Mouse (Mus musculus) heart, embryonic 14.5 days (tissue): Measurements from ENCODE around the gene Rbbp7. TPM values are rescaled to one million over a fixed set of nuclear protein-coding genes. Genes with fewer than 3 reads are reported as not detected.

Experiments used
- ATAC-seq: fragments of 200-750 bp; cut with Nextera tagmentation; 2 replicates; pipeline ENCODE4 v1.8.0; 2017; ENCODE audit warnings: low read depth, moderate TSS enrichment; ENCODE audit not compliant: insufficient number of reproducible peaks, insufficient read depth, low FRiP score
- H3K27ac ChIP-seq, 2 experiments: fragments of 200-500 bp in 1 of 2; fragments of 300-500 bp in 1 of 2; sonication (generic) in 1 of 2; replicated peaks in 1 of 2; 2 replicates each; pipeline ENCODE4 v1.5.1; 2012 to 2014; ENCODE audit warnings: low read depth in 2 of 2, low read length in 2 of 2, control low read depth in 1 of 2, mild to moderate bottlenecking in 1 of 2, mixed read lengths in 1 of 2; ENCODE audit not compliant: control insufficient read depth in 1 of 2, insufficient read depth in 1 of 2
- H3K27me3 ChIP-seq: fragments of 300-500 bp; sonication (generic); 2 replicates; pipeline ENCODE4 v1.6.1; 2014; ENCODE audit warnings: mild to moderate bottlenecking, low read length, control low read depth; ENCODE audit not compliant: control insufficient read depth, insufficient read depth
- H3K36me3 ChIP-seq: fragments of 300-500 bp; sonication (generic); 2 replicates; pipeline ENCODE4 v1.6.1; 2014; ENCODE audit warnings: mild to moderate bottlenecking, control low read depth, low read length, mixed read lengths; ENCODE audit not compliant: control insufficient read depth, insufficient read depth
- H3K4me1 ChIP-seq, 2 experiments: fragments of 200-500 bp in 1 of 2; fragments of 300-500 bp in 1 of 2; sonication (generic) in 1 of 2; 2 replicates each; pipeline ENCODE4 v1.6.1; 2012 to 2014; ENCODE audit warnings: low read length in 2 of 2, control low read depth in 1 of 2, mixed read lengths in 1 of 2; ENCODE audit not compliant: control insufficient read depth in 2 of 2, insufficient read depth in 2 of 2
- H3K4me2 ChIP-seq: fragments of 300-500 bp; sonication (generic); 2 replicates; pipeline ENCODE4 v1.6.1; 2014; ENCODE audit warnings: mild to moderate bottlenecking, low read length
- H3K4me3 ChIP-seq, 2 experiments: fragments of 200-500 bp in 1 of 2; fragments of 300-500 bp in 1 of 2; sonication (generic) in 1 of 2; 2 replicates each; pipeline ENCODE4 v1.5.1; 2012 to 2014; ENCODE audit warnings: low read length in 2 of 2, mild to moderate bottlenecking in 2 of 2, control low read depth in 1 of 2, low read depth in 1 of 2, moderate library complexity in 1 of 2; ENCODE audit not compliant: control insufficient read depth in 1 of 2, insufficient read depth in 1 of 2
- H3K9ac ChIP-seq: fragments of 300-500 bp; sonication (generic); 2 replicates; pipeline ENCODE4 v1.6.1; 2014; ENCODE audit warnings: mild to moderate bottlenecking, low read length
- H3K9me3 ChIP-seq: fragments of 300-500 bp; sonication (generic); 2 replicates; pipeline ENCODE4 v1.6.1; 2016; ENCODE audit warnings: low read length, control low read depth; ENCODE audit not compliant: control insufficient read depth
- WGBS: fragments of 180-500 bp; shearing (Covaris S2); extraction: QIAGEN DNeasy Blood & Tissue Kit; methylation state at CpG from one replicate; pipeline ENCODE4 v1.1.7; 2014; 5-methylcytosine and 5-hydroxymethylcytosine counted together
- polyA plus RNA-seq: library from polyadenylated mRNA; unstranded; fragments of >200 nt; fragmentation: Nextera tagmentation; extraction: Ambion mirVana; gene quantifications from 2 replicates; pipeline ENCODE4 v1.2.1, GENCODE M21; 2014

Gene Rbbp7
- polyA plus RNA-seq = 430 and 440 TPM in 2 replicates

DNA sequence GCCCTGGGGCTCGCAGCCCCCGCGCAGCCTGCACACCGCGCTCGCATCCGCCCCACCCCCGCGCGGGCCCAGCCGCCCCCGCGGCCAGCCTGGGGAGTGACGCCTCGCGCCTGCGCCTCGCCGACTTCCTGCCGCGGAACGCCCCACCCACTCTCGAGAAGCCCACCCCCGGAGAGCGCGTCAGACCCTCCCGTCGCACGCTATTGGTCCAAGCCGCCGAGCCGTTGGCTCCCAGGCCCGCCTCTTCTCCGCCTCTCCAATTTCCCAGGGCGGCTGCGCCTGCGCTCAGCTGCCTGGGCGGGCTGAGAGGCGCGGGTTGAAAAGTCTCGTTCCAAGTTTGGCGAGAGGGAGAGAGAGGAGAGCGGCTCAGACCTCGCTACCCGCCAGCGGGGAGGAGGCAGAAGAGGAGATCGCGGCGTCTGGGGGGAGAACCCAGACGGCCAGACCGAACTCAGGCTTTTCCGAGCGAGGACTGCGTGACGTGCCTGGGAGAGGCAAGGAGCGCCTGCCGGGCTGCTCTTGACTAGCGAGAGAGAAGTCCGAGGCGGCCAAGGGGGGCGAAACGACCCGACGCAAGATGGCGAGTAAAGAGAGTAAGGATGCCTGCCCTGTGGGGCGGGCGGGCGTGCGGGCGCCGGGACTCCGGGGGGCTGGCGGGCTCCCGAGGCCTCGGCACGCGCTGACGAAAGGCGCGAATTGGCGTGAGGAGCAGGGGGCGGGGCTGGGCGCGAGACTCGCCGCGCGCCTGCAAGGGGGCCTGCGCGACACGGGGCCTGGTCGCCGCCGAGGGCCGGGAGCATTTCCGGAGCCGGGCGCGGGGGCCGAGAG, at the start of gene Rbbp7:
Gene Rbbp7 (plus strand): TSS at position 288 of the 828 bp plus-strand sequence.
- peak; percentile 96 for ATAC-seq
- Histone ChIP-seq H3K9me3 (no peaks in the 10 kb centered on the region), H3K4me3 (peak within 1 kb of the TSS; percentile 72 to 85), H3K27ac (peak within 1 kb of the TSS; percentile 98 to 99), H3K9ac (peak within 1 kb of the TSS; percentile 91), H3K4me2 (peak within 1 kb of the TSS; percentile 66), H3K4me1 (peaks cover 0 to 8% of the 10 kb centered on the region in 2 experiments; a peak in 2 of 4 replicates), H3K27me3 (no peaks in the 10 kb centered on the region), H3K36me3 (peaks cover 17% of the 10 kb centered on the region)
- 17% methylated on average over 63 of the region's 100 CpGs for WGBS

DNA sequence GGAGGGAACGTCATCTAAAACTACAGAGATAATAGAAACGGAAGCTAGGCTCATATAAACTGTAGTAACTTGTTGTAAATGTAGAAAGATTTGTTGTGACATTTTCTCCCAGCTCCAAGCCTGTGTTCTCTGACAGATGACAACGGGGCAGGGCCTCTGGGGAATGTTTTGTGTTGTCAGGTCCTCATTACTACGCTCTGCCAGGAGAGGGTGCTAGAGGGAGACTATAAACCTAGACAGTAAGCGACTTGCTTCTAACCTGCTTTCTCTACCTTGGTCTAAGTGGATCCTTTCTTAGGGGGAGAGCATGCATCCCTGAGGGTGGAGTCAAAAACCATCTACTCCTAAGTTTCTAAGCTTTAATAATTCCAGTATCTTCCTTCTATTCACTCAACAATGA, 42.4 kb upstream of the Rbbp7 start:
- no peak for ATAC-seq
- Histone ChIP-seq H3K27me3 (no peaks in the 10 kb centered on the region), H3K9ac (no peak overlapping the region), H3K36me3 (no peaks in the 10 kb centered on the region), H3K4me2 (no peak overlapping the region), H3K9me3 (no peaks in the 10 kb centered on the region), H3K27ac (no peak overlapping the region), H3K4me1 (no peaks in the 10 kb centered on the region), H3K4me3 (no peak overlapping the region)
- WGBS = 32% methylated on average over 5 of the region's 5 CpGs

DNA sequence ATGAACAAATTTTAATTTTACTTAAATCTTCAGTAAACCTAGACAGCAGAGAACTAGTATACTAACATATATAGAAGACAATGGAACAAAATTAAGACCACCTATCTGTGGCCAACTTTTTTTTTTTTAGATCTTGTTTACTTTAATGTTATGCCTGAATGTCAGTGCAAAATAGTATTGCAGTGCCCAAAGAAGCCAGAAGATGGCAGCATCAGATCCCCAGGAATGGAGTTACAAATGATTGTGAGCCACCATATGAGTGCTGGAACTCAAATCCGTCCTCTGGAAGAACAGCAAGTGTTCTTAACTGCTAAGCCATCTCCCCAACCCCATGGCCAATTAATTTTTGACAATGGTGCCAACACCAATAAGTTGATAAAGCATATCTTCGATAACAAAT, 40.6 kb upstream of the Rbbp7 start:
- WGBS = 44% methylated on average over 2 of the region's 2 CpGs
- H3K27ac ChIP-seq = no peak overlapping the region

DNA sequence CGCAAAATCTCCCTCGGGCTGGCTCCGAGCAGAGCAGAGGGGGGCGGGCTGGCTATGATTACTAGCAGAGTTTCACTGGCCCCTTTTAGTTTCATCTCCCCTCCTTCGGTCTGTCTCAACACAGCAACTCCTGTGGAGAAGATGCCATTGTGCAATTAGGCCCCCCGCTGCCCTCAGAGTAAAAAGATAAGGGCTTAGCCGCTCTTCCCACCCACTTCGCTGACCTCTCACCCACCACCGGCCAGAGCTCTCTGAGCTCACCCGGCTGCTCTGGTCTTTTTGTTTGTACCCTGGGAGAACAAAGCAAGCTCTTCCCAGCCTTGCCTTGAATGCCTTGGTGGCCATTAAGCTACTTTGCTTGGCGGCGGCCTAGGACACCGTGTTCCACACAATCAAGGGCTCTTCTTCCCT, 32.8 kb upstream of the Rbbp7 start:
- H3K9ac ChIP-seq = no peak overlapping the region
- H3K4me1 ChIP-seq = peaks cover 0 to 4% of the 10 kb centered on the region in 2 experiments; a peak in 1 of 4 replicates
- no peaks in the 10 kb centered on the region for H3K27me3 ChIP-seq
- H3K27ac ChIP-seq = no peak overlapping the region
- H3K36me3 ChIP-seq = no peaks in the 10 kb centered on the region
- H3K4me3 ChIP-seq = no peak overlapping the region
- peak overlapping the region; percentile 48 for H3K4me2 ChIP-seq
- H3K9me3 ChIP-seq = no peaks in the 10 kb centered on the region
- no peak for ATAC-seq
- 23% methylated on average over 13 of the region's 13 CpGs for WGBS

More for the DNA sequence above, 40.6 kb upstream of the Rbbp7 start:
- ATAC-seq = no peak
- H3K27me3 ChIP-seq = no peaks in the 10 kb centered on the region
- no peaks in the 10 kb centered on the region for H3K36me3 ChIP-seq
- no peak overlapping the region for H3K9ac ChIP-seq
- H3K4me1 ChIP-seq = no peaks in the 10 kb centered on the region
- no peak overlapping the region for H3K4me3 ChIP-seq
- no peak overlapping the region for H3K4me2 ChIP-seq
- no peaks in the 10 kb centered on the region for H3K9me3 ChIP-seq

DNA sequence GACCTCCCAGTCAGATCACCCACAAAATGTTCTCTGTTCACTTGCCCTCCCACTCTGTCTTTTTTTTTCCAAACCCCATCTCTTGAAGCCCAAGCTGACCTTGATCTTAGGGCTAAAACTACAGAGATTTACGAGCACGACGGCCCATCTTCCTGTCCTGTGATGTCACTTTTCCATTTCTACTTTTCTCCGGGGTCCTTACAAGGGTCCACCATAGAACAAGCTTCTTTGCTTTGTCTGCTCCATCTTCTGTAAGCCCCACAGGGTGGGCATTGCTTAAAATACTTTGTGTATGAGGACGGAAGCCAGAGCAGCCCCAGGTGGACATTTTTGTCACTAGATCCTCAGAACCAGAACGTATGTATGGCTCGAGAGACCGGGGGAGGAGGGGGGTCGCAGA, 32.4 kb upstream of the Rbbp7 start:
- Histone ChIP-seq H3K4me1 (peaks cover 0 to 4% of the 10 kb centered on the region in 2 experiments; a peak in 1 of 4 replicates), H3K27ac (no peak overlapping the region), H3K9ac (no peak overlapping the region), H3K4me2 (peak overlapping the region; percentile 48; the same call in 1 of the 2 replicates), H3K36me3 (no peaks in the 10 kb centered on the region), H3K27me3 (no peaks in the 10 kb centered on the region), H3K4me3 (no peak overlapping the region), H3K9me3 (no peaks in the 10 kb centered on the region)
- no peak for ATAC-seq
- 44% methylated on average over 9 of the region's 9 CpGs for WGBS

DNA sequence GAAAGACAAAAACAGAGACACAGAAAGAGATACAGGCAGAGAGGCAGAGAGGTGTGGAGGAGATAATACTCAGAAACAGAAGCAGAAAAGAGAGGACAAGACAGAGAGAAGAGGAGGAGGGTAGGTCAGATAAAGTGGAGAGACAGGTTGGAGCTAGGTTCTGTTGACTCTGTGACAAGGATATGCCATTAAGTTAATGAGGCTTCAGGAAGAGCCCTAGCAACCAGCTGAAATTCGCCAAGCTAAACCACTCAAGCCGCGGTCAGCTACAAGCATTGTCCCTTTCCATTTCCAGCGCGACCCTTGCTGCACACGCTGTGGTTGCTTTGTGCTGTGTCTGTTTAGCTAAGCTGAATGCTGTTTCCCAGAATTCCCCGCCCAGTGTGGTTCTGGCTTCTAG, 32.0 kb upstream of the Rbbp7 start:
- no peak for ATAC-seq
- Histone ChIP-seq H3K9me3 (no peaks in the 10 kb centered on the region), H3K27me3 (no peaks in the 10 kb centered on the region), H3K27ac (no peak overlapping the region), H3K9ac (no peak overlapping the region), H3K36me3 (no peaks in the 10 kb centered on the region), H3K4me2 (no peak overlapping the region), H3K4me3 (no peak overlapping the region), H3K4me1 (peaks cover 0 to 4% of the 10 kb centered on the region in 2 experiments; a peak in 1 of 4 replicates)
- 33% methylated on average over 7 of the region's 7 CpGs for WGBS

DNA sequence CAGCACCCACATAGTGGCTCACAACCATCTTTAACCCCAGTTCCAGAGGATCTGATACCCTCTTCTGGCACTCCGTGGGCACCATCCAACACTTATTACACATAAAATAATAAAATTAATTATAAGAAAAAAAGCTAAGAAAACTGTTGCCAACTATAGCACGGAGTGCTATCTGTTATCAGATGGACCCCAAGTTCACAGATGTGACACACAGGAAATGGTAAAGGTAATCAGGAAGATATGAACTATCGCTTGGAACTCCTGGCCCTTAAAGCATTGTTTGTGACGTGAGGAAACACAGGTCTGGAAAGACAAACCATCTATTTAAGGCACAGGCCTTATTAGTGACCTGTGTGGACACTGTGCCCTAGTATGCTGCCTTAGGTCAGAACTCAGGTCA, 30.2 kb upstream of the Rbbp7 start:
- ATAC-seq = no peak
- Histone ChIP-seq H3K36me3 (no peaks in the 10 kb centered on the region), H3K27me3 (no peaks in the 10 kb centered on the region), H3K4me1 (peaks cover 0 to 4% of the 10 kb centered on the region in 2 experiments; a peak in 1 of 4 replicates), H3K4me3 (no peak overlapping the region), H3K9ac (no peak overlapping the region), H3K27ac (no peak overlapping the region), H3K4me2 (no peak overlapping the region), H3K9me3 (no peaks in the 10 kb centered on the region)
- WGBS = 72% methylated on average over 4 of the region's 4 CpGs
